Mouse (Mus musculus) myocyte (in vitro differentiated cells): ENCODE data around the gene Dusp28. TPM values are rescaled to one million over a fixed set of nuclear protein-coding genes. Genes with fewer than 3 reads are reported as not detected.
A peak's percentile ranks its signal among the peaks of the same experiment; 100 is the strongest.

ENCODE experiments used
- H3K27me3 ChIP-seq: one replicate; pipeline ENCODE4 v1.6.1; 2011; ENCODE audit not compliant: control insufficient read depth, insufficient read depth, insufficient read length
- H3K36me3 ChIP-seq: one replicate; pipeline ENCODE4 v1.6.1; 2011; ENCODE audit not compliant: control insufficient read depth, insufficient read depth
- H3K4me2 ChIP-seq: one replicate; pipeline ENCODE4 v1.6.1; 2011; ENCODE audit warnings: low read depth, control low read depth
- H3K4me3 ChIP-seq: one replicate; pipeline ENCODE4 v1.5.1; 2011; ENCODE audit warnings: mild to moderate bottlenecking, control low read depth, moderate library complexity
- H3K79me2 ChIP-seq: one replicate; pipeline ENCODE4 v1.6.1; 2011; ENCODE audit not compliant: control insufficient read depth, insufficient read depth
- H3ac ChIP-seq: one replicate; pipeline ENCODE4 v1.6.1; 2011; ENCODE audit not compliant: control insufficient read depth, insufficient read length
- CEBPB ChIP-seq: IDR thresholded peaks from 2 replicates; pipeline ENCODE4 v1.6.1; 2011; ENCODE audit warnings: mild to moderate bottlenecking, moderate library complexity; ENCODE audit not compliant: poor library complexity, insufficient read depth, severe bottlenecking
- E2F4 ChIP-seq: IDR thresholded peaks from one replicate; pipeline ENCODE4 v1.6.1; 2011; ENCODE audit warnings: mild to moderate bottlenecking, control low read depth, moderate library complexity; ENCODE audit not compliant: insufficient read depth
- MAX ChIP-seq: IDR thresholded peaks from one replicate; pipeline ENCODE4 v1.6.1; 2011; ENCODE audit warnings: low read depth, mild to moderate bottlenecking, control low read depth
- MYOD1 ChIP-seq, 3 experiments: IDR thresholded peaks; one replicate each; pipeline ENCODE4 v1.6.1; 2011; ENCODE audit warnings: control low read depth in 2 of 3, low read depth in 2 of 3, mild to moderate bottlenecking in 2 of 3, moderate library complexity in 1 of 3; ENCODE audit not compliant: insufficient read length in 2 of 3, control insufficient read depth in 1 of 3
- MYOG ChIP-seq, 3 experiments: IDR thresholded peaks; one replicate each; pipeline ENCODE4 v1.6.1; 2011; ENCODE audit warnings: control low read depth in 2 of 3, low read depth in 2 of 3, mild to moderate bottlenecking in 2 of 3; ENCODE audit not compliant: insufficient read length in 2 of 3, control insufficient read depth in 1 of 3, insufficient read depth in 1 of 3
- POLR2A ChIP-seq: IDR thresholded peaks from one replicate; pipeline ENCODE4 v1.6.1; 2011; ENCODE audit warnings: low read depth, mild to moderate bottlenecking, control low read depth, moderate library complexity; ENCODE audit not compliant: insufficient read length
- POLR2AphosphoS2 ChIP-seq: IDR thresholded peaks from one replicate; pipeline ENCODE4 v1.6.1; 2011; ENCODE audit warnings: low read depth, control low read depth; ENCODE audit not compliant: insufficient read length
- REST ChIP-seq: IDR thresholded peaks from one replicate; pipeline ENCODE4 v1.6.1; 2011; ENCODE audit warnings: mild to moderate bottlenecking, control low read depth, moderate library complexity; ENCODE audit not compliant: insufficient read depth, insufficient read length
- SRF ChIP-seq: IDR thresholded peaks from one replicate; pipeline ENCODE4 v1.6.1; 2011; ENCODE audit warnings: low read depth; ENCODE audit not compliant: control insufficient read depth, insufficient read length
- TCF12 ChIP-seq: IDR thresholded peaks from one replicate; pipeline ENCODE4 v1.6.1; 2011; ENCODE audit warnings: mild to moderate bottlenecking, control low read depth; ENCODE audit not compliant: poor library complexity, insufficient read depth, severe bottlenecking
- TCF3 ChIP-seq: IDR thresholded peaks from one replicate; pipeline ENCODE4 v1.6.1; 2011; ENCODE audit warnings: low read depth, control low read depth; ENCODE audit not compliant: insufficient read length
- USF1 ChIP-seq: IDR thresholded peaks from one replicate; pipeline ENCODE4 v1.6.1; 2011; ENCODE audit warnings: low read depth, mild to moderate bottlenecking, control low read depth, moderate library complexity
- polyA plus RNA-seq: library from polyadenylated mRNA; unstranded; fragments of >200 nt; fragmentation: generic; extraction: Trizol; gene quantifications from one replicate; pipeline ENCODE4 v1.2.1, GENCODE M21; 2012; ENCODE audit warnings: missing spikeins

The Dusp28 gene
- polyA plus RNA-seq, 1 experiment = 40.9 TPM

- no peak for TF ChIP-seq POLR2A
- no peak for TF ChIP-seq TCF12
- TF ChIP-seq CEBPB = no peak
- TF ChIP-seq TCF3 = no peak
- no peak for TF ChIP-seq MYOG (IDR thresholded peaks at IDR 0.05; ENCODE audit: control insufficient read depth in 1 of 3, insufficient read depth in 1 of 3, insufficient read length in 2 of 3, low read depth in 2 of 3)
- TF ChIP-seq SRF = no peak
- TF ChIP-seq REST = no peak
- TF ChIP-seq POLR2AphosphoS2 = no peak
- Histone ChIP-seq H3K36me3 (no peaks in the 10 kb centered on the region), H3K4me2 (no peak overlapping the region), H3K27me3 (no peaks in the 10 kb centered on the region), H3K4me3 (no peak overlapping the region), H3ac (no peak overlapping the region), H3K79me2 (no peaks in the 10 kb centered on the region)
These were observed 11.7 kb upstream of the Dusp28 start for GRCm38 (mm10) chr1:92895089-92895488.

- Histone ChIP-seq H3K27me3 (no peaks in the 10 kb centered on the region), H3K36me3 (no peaks in the 10 kb centered on the region), H3ac (no peak within 1 kb of the TSS), H3K79me2 (no peaks in the 10 kb centered on the region), H3K4me3 (no peak within 1 kb of the TSS), H3K4me2 (peak within 1 kb of the TSS; percentile 74)
- TF ChIP-seq MYOD1 (IDR thresholded peaks at IDR 0.05; ENCODE audit: control insufficient read depth in 1 of 3, insufficient read length in 2 of 3, low read depth in 2 of 3) = no peak
- peak; percentile 52 for TF ChIP-seq POLR2A
- no peak for TF ChIP-seq MYOG (IDR thresholded peaks at IDR 0.05; ENCODE audit: control insufficient read depth in 1 of 3, insufficient read depth in 1 of 3, insufficient read length in 2 of 3, low read depth in 2 of 3)
- TF ChIP-seq CEBPB = no peak
These were observed 4.0 kb upstream of the Dusp28 start, which contains the start of gene Ankmy1 for GRCm38 (mm10) chr1:92902786-92903185. Gene Ankmy1 (minus strand): TSS chr1:92902906.

GRCm38 (mm10) chr1:92903627-92904026 lies 3.2 kb upstream of the Dusp28 start:
- Histone ChIP-seq H3K4me2 (peak overlapping the region; percentile 74), H3K27me3 (no peaks in the 10 kb centered on the region), H3K36me3 (no peaks in the 10 kb centered on the region), H3K79me2 (no peaks in the 10 kb centered on the region), H3K4me3 (no peak overlapping the region), H3ac (no peak overlapping the region)
- TF ChIP-seq MYOD1 (IDR thresholded peaks at IDR 0.05; ENCODE audit: control insufficient read depth in 1 of 3, insufficient read length in 2 of 3, low read depth in 2 of 3) (no peak), CEBPB (0 out of 2 replicates have a peak, but pooled peaks have one; percentile 28)

GRCm38 (mm10) chr1:92905703-92906310 lies 974 bp upstream of the Dusp28 start:
- H3K79me2 ChIP-seq = peaks cover 10% of the 10 kb centered on the region

GRCm38 (mm10) chr1:92907632-92908360 lies 1.0 kb downstream of the Dusp28 start:
- no peaks in the 10 kb centered on the region for H3K36me3 ChIP-seq
- peak overlapping the region; percentile 77 for H3ac ChIP-seq
- H3K27me3 ChIP-seq = no peaks in the 10 kb centered on the region
- H3K79me2 ChIP-seq = peaks cover 10% of the 10 kb centered on the region
- peak overlapping the region; percentile 32 for H3K4me3 ChIP-seq
- peak overlapping the region; percentile 87 for H3K4me2 ChIP-seq
- TF ChIP-seq CEBPB = no peak
- TF ChIP-seq TCF3 = no peak
- TF ChIP-seq MYOG (IDR thresholded peaks at IDR 0.05; ENCODE audit: control insufficient read depth in 1 of 3, insufficient read depth in 1 of 3, insufficient read length in 2 of 3, low read depth in 2 of 3) = no peak
- TF ChIP-seq MAX = no peak
- TF ChIP-seq USF1 = no peak
- no peak for TF ChIP-seq SRF
- TF ChIP-seq E2F4 = no peak
- TF ChIP-seq POLR2A = no peak

More at GRCm38 (mm10) chr1:92905703-92906310, 974 bp upstream of the Dusp28 start:
- H3ac ChIP-seq = no peak overlapping the region
- H3K27me3 ChIP-seq = no peaks in the 10 kb centered on the region
- TF ChIP-seq SRF = no peak
- no peak for TF ChIP-seq E2F4
- no peak for TF ChIP-seq TCF3
- TF ChIP-seq MYOD1 (IDR thresholded peaks at IDR 0.05; ENCODE audit: control insufficient read depth in 1 of 3, insufficient read length in 2 of 3, low read depth in 2 of 3) = no peak
- TF ChIP-seq MYOG (IDR thresholded peaks at IDR 0.05; ENCODE audit: control insufficient read depth in 1 of 3, insufficient read depth in 1 of 3, insufficient read length in 2 of 3, low read depth in 2 of 3) = no peak
- no peak for TF ChIP-seq REST
- TF ChIP-seq POLR2A = no peak
- TF ChIP-seq MAX = no peak
- no peak for TF ChIP-seq USF1
- TF ChIP-seq POLR2AphosphoS2 = no peak
- no peak for TF ChIP-seq TCF12
- TF ChIP-seq CEBPB = no peak
- H3K36me3 ChIP-seq = no peaks in the 10 kb centered on the region
- peak overlapping the region; percentile 32 for H3K4me3 ChIP-seq
- H3K4me2 ChIP-seq = peak overlapping the region; percentile 80
